Mouse (Mus musculus) erythroblast, embryonic 14.5 days (primary cell): Measurements from ENCODE around the gene Ankef1.

Source experiments
- GATA1 ChIP-seq: IDR thresholded peaks from 2 replicates; pipeline ENCODE4 v1.6.1; 2012; ENCODE audit warnings: low read length, inconsistent platforms, mixed read lengths
- TAL1 ChIP-seq: IDR thresholded peaks from 3 replicates; pipeline ENCODE4 v1.6.1; 2012; ENCODE audit warnings: low read length, inconsistent platforms, mixed read lengths

DNA sequence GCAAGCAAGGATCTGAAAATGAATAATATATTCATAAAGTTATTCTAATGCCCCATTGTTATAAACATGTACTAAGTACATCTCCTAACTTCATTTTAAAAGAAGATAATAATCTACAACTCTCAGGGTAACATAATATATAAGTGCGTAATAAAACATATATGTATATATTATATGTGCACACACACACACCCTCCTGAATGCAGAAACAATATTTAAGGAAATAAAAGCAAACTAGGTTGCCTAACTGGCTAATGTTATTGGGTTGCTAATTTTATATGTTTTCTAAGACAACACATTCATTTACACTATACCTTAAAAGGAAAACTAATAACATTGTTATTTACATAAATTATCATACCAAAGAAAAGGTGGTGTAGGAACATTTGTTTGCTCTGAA is 16.3 kb upstream of the Ankef1 start:
- TF ChIP-seq TAL1: no peak
- no peak for TF ChIP-seq GATA1
